Mouse (Mus musculus): Measurements from ENCODE around the gene Flnb. TPM values are rescaled to one million over a fixed set of nuclear protein-coding genes. Genes with fewer than 3 reads are reported as not detected.

Flnb gene
- polyA plus RNA-seq, 1 experiment from 2014 or later = 13.8 TPM

DNA sequence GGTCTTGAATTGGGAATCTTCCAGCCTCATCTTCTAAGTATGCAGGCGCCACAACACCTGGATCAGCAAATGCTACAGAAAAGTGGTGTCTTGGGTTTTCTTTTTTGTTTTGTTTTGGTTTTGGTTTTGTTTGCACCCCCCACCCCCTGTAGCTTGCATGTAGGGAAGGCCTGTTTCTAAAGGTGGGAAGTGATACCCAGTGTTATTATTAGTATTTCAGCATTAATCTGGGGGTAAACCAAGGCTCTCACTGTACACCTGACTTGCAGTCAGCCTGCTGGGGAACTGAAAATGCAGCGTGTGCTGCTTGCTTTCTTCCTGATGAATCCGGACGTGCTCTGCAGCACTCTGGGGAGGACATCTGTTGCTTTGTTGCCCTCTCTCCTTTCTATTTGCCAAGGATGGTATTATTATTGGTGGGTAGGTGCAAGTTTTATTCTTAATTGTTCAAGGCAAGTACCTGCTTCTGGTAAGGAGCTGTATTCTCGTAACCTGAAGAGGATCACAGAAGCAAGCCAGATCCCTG lies 20.9 kb downstream of the Flnb start:
- Histone ChIP-seq H3K9me3 (replicated peaks) (no peaks in the 10 kb centered on the region), H3K4me1 (peaks cover 23% of the 10 kb centered on the region), H3K4me3 (no peak overlapping the region), H3K27ac (replicated peaks) (no peak overlapping the region), H3K36me3 (no peaks in the 10 kb centered on the region), H3K27me3 (ENCODE audit: low read depth, poor library complexity, severe bottlenecking) (no peaks in the 10 kb centered on the region)
- 83% methylated on average over 5 of the region's 5 CpGs for WGBS
- no peak for DNase-seq (ENCODE audit: low spot score)

GRCm38 (mm10) chr14:7839950-7840514 lies 22.3 kb downstream of the Flnb start:
- no peak for DNase-seq (ENCODE audit: low spot score)
- Histone ChIP-seq H3K27ac (replicated peaks) (no peak overlapping the region; the same call in 1 of the 2 replicates), H3K4me3 (no peak overlapping the region), H3K4me1 (peaks cover 23% of the 10 kb centered on the region), H3K27me3 (ENCODE audit: low read depth, poor library complexity, severe bottlenecking) (no peaks in the 10 kb centered on the region), H3K9me3 (replicated peaks) (no peaks in the 10 kb centered on the region), H3K36me3 (no peaks in the 10 kb centered on the region)
- 56% methylated on average over 8 of the region's 8 CpGs for WGBS

- 83% methylated on average over 15 of the region's 15 CpGs for WGBS
- Histone ChIP-seq H3K36me3 (no peaks in the 10 kb centered on the region), H3K4me3 (no peak overlapping the region), H3K4me1 (peaks cover 39% of the 10 kb centered on the region), H3K9me3 (replicated peaks) (no peaks in the 10 kb centered on the region), H3K27me3 (ENCODE audit: low read depth, poor library complexity, severe bottlenecking) (no peaks in the 10 kb centered on the region), H3K27ac (replicated peaks) (no peak overlapping the region)
- DNase-seq (ENCODE audit: low spot score) = no peak
Measured at GRCm38 (mm10) chr14:7842631-7843332, 25.0 kb downstream of the Flnb start.

- Histone ChIP-seq H3K27me3 (ENCODE audit: low read depth, poor library complexity, severe bottlenecking) (no peaks in the 10 kb centered on the region), H3K4me1 (peaks cover 39% of the 10 kb centered on the region), H3K27ac (replicated peaks) (peak overlapping the region; percentile 84), H3K36me3 (no peaks in the 10 kb centered on the region), H3K4me3 (no peak overlapping the region), H3K9me3 (replicated peaks) (no peaks in the 10 kb centered on the region)
- DNase-seq (ENCODE audit: low spot score) = no peak
- WGBS = 83% methylated on average over 4 of the region's 4 CpGs
Measured at GRCm38 (mm10) chr14:7846696-7847095, 28.9 kb downstream of the Flnb start.

- 9% methylated on average over 5 of the region's 5 CpGs for WGBS
- peaks cover 40% of the 10 kb centered on the region for H3K4me1 ChIP-seq
- DNase-seq (ENCODE audit: low spot score) = peak; percentile 53
- no peaks in the 10 kb centered on the region for H3K27me3 ChIP-seq (ENCODE audit: low read depth, poor library complexity, severe bottlenecking)
- H3K27ac ChIP-seq (replicated peaks) = peak overlapping the region; percentile 84
- H3K4me3 ChIP-seq = 0 out of 2 replicates have a peak overlapping the region, but pooled peaks have one; percentile 7
- no peaks in the 10 kb centered on the region for H3K36me3 ChIP-seq
- H3K9me3 ChIP-seq (replicated peaks) = no peaks in the 10 kb centered on the region
Measured at GRCm38 (mm10) chr14:7847746-7848232, 30.0 kb downstream of the Flnb start.

DNA sequence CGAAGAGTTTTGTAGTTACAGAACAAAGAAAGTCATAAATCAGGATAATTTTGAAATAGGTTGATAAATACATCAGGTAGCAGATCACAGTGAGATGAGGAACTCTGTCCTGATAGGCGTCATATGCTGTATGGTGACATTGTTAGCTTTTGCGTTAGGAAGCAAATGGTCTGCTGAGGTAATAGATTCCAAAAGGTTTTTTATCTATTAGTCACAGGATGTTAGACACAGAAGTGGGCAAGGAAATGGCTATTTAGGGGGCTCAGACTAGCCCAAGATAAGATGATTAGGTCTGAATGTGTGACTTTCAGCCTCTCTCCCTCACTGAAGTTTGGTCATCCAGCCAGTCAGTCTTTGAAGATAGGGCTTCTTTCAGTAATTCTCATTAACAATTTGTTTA lies 33.2 kb downstream of the Flnb start:
- Histone ChIP-seq H3K36me3 (no peaks in the 10 kb centered on the region), H3K9me3 (replicated peaks) (no peaks in the 10 kb centered on the region), H3K27ac (replicated peaks) (peak overlapping the region; percentile 68), H3K4me3 (no peak overlapping the region), H3K4me1 (peaks cover 56% of the 10 kb centered on the region), H3K27me3 (ENCODE audit: low read depth, poor library complexity, severe bottlenecking) (no peaks in the 10 kb centered on the region)
- no peak for DNase-seq (ENCODE audit: low spot score)
- WGBS = 83% methylated on average over 3 of the region's 3 CpGs

DNA sequence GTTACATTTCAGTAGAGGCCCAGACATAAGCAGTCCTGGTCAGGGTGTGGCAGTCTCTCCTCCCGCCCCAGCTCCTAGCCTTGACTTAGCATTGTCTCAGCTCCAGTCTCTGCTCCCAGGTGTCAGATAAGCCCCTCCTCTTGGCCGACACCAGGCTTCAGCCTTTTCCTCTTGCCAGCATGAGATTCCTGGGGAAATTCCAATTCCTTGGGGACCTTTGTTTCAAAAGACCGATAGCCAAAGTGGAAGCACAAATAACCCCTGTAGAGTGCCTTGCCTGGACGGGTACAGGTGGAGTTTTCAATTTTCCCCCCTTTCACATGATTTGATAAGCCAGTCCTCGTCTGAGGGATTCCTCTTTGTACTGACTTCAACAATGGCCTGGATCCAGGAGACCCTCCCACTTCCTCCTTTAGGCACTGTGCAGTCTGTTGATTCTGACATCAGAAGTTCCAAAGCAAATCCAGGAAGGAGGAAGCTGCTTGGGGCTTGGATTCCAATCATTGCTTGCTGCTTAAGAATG lies 33.8 kb downstream of the Flnb start:
- WGBS = 5% methylated on average over 5 of the region's 5 CpGs
- Histone ChIP-seq H3K4me1 (peaks cover 57% of the 10 kb centered on the region), H3K27me3 (ENCODE audit: low read depth, poor library complexity, severe bottlenecking) (no peaks in the 10 kb centered on the region), H3K27ac (replicated peaks) (peak overlapping the region; percentile 68), H3K9me3 (replicated peaks) (no peaks in the 10 kb centered on the region), H3K36me3 (no peaks in the 10 kb centered on the region), H3K4me3 (no peak overlapping the region)
- peak; percentile 25 for DNase-seq (ENCODE audit: low spot score)

DNA sequence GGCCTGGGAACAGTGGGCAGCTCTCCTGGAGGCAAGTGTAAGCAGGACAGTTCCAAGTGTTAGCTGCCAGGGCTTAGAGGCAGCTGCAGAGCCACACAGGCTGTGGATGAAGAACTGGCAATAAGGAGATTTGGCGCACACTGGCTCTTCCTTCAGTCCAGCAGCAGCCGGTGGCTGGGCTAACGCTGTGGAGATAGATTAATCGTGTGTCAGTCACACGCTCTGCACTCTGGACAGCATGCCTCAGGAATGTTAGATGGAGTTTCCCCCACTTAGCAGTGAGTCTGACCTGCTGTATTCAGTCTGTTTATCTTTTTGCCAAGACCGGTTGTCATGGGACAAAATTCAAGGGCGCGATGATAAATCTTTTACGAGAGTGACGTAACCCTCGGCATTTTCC lies 35.9 kb downstream of the Flnb start:
- H3K4me1 ChIP-seq = peaks cover 37% of the 10 kb centered on the region
- WGBS = 70% methylated on average over 11 of the region's 11 CpGs
- no peaks in the 10 kb centered on the region for H3K9me3 ChIP-seq (replicated peaks)
- peak; percentile 39 for DNase-seq (ENCODE audit: low spot score)
- no peak overlapping the region for H3K4me3 ChIP-seq
- no peaks in the 10 kb centered on the region for H3K36me3 ChIP-seq
- no peaks in the 10 kb centered on the region for H3K27me3 ChIP-seq (ENCODE audit: low read depth, poor library complexity, severe bottlenecking)
- H3K27ac ChIP-seq (replicated peaks) = no peak overlapping the region

GRCm38 (mm10) chr14:7854366-7854765 lies 36.6 kb downstream of the Flnb start:
- H3K4me1 ChIP-seq = peaks cover 36% of the 10 kb centered on the region
- H3K36me3 ChIP-seq = no peaks in the 10 kb centered on the region
- 91% methylated on average over 6 of the region's 6 CpGs for WGBS
- no peak overlapping the region for H3K4me3 ChIP-seq
- H3K9me3 ChIP-seq (replicated peaks) = no peaks in the 10 kb centered on the region
- no peak for DNase-seq (ENCODE audit: low spot score)
- H3K27me3 ChIP-seq (ENCODE audit: low read depth, poor library complexity, severe bottlenecking) = no peaks in the 10 kb centered on the region
- 0 out of 2 replicates have a peak overlapping the region, but pooled peaks have one; percentile 9 for H3K27ac ChIP-seq (replicated peaks)

- H3K27ac ChIP-seq (replicated peaks) = no peak overlapping the region
- WGBS = 77% methylated on average over 6 of the region's 6 CpGs
- H3K27me3 ChIP-seq (ENCODE audit: low read depth, poor library complexity, severe bottlenecking) = no peaks in the 10 kb centered on the region
- no peaks in the 10 kb centered on the region for H3K9me3 ChIP-seq (replicated peaks)
- H3K36me3 ChIP-seq = no peaks in the 10 kb centered on the region
- no peak overlapping the region for H3K4me3 ChIP-seq
- DNase-seq (ENCODE audit: low spot score) = no peak
- H3K4me1 ChIP-seq = peaks cover 36% of the 10 kb centered on the region
Measured at GRCm38 (mm10) chr14:7855101-7855500, 37.3 kb downstream of the Flnb start.

DNA sequence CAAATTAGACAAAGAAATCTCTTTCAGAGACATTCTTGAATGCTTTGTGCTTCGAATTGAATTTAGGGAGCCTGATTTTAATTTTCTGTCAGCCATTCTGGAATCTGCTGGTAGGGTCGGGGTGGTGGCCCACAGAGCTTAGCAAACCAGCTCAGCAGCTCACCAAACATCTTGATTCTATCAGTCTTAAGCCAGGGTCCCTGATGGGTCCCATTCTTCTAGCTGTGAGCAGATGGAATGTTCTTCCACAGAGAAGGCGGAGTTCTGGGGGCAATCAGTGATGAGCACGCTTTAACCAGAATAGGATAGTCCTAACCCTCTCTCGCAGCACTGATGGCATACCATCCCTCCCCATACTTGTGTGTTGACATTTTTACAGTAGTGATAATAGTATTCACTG lies 37.7 kb downstream of the Flnb start:
- WGBS = 65% methylated on average over 5 of the region's 5 CpGs

DNA sequence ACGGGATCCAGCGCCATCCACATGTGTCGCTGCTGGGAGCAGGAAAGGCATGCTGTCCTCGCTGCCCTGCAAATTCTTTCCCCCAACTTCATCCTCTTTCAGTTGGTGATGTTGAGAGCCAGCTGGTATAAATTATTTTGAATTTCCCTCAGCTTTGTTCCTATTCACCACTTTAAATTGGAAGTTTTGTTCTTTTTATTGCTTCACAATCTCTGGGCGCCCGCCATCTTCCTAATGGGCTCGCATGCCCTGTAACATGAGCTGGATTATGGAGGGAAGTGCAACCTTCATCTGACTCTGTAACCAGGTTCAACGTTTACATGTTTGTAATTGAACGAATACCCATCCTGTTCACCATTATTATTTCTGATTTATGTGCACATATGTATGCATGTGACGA lies 38.6 kb downstream of the Flnb start:
- WGBS = 85% methylated on average over 10 of the region's 10 CpGs
- Histone ChIP-seq H3K27ac (replicated peaks) (no peak overlapping the region), H3K4me3 (no peak overlapping the region), H3K4me1 (peaks cover 35% of the 10 kb centered on the region), H3K36me3 (no peaks in the 10 kb centered on the region), H3K9me3 (replicated peaks) (no peaks in the 10 kb centered on the region), H3K27me3 (ENCODE audit: low read depth, poor library complexity, severe bottlenecking) (no peaks in the 10 kb centered on the region)
- no peak for DNase-seq (ENCODE audit: low spot score)

More for the DNA sequence above, 37.7 kb downstream of the Flnb start:
- no peak for DNase-seq (ENCODE audit: low spot score)
- no peaks in the 10 kb centered on the region for H3K27me3 ChIP-seq (ENCODE audit: low read depth, poor library complexity, severe bottlenecking)
- no peaks in the 10 kb centered on the region for H3K36me3 ChIP-seq
- no peaks in the 10 kb centered on the region for H3K9me3 ChIP-seq (replicated peaks)
- H3K4me3 ChIP-seq = no peak overlapping the region
- peaks cover 36% of the 10 kb centered on the region for H3K4me1 ChIP-seq
- no peak overlapping the region for H3K27ac ChIP-seq (replicated peaks)

DNA sequence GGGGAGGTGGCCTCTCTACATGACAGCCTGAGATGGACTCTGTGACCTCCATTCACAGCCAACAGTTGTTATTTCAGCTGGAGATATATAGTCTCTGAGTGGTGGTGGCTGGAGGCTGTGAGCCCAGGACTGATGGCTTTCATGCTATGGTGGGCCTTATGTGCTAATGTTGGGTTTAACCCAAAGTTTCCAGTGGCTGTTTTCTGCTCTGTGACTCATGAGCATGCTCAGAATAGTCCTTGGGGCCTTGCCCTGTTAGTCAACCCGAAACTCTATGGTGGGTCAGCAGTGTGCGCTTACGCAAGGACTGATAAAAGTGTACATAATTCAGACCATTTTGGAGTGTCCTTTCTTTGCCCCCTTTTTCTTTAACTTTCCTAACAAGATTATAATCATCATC lies 40.1 kb downstream of the Flnb start:
- WGBS = 93% methylated on average over 3 of the region's 3 CpGs
- Histone ChIP-seq H3K27me3 (ENCODE audit: low read depth, poor library complexity, severe bottlenecking) (no peaks in the 10 kb centered on the region), H3K4me1 (peaks cover 27% of the 10 kb centered on the region), H3K4me3 (no peak overlapping the region), H3K9me3 (replicated peaks) (no peaks in the 10 kb centered on the region), H3K36me3 (no peaks in the 10 kb centered on the region), H3K27ac (replicated peaks) (no peak overlapping the region)
- no peak for DNase-seq (ENCODE audit: low spot score)

All from midbrain, embryonic 10.5 days (tissue).